Mouse (Mus musculus) limb, embryonic 13.5 days (tissue): ENCODE results near the gene Syn3. TPM values are rescaled to one million over a fixed set of nuclear protein-coding genes. Genes with fewer than 3 reads are reported as not detected.
A peak's percentile ranks its signal among the peaks of the same experiment; 100 is the strongest.

Source experiments
- ATAC-seq: fragments of 200-750 bp; cut with Nextera tagmentation; 2 replicates; pipeline ENCODE4 v1.8.0; 2017; ENCODE audit warnings: low read depth, moderate number of reproducible peaks, moderate TSS enrichment; ENCODE audit not compliant: low FRiP score
- H3K27ac ChIP-seq: fragments of 300-500 bp; sonication (generic); 2 replicates; pipeline ENCODE4 v1.5.1; 2015; ENCODE audit warnings: inconsistent platforms, mild to moderate bottlenecking, moderate library complexity
- H3K27me3 ChIP-seq: fragments of 300-500 bp; sonication (generic); 2 replicates; pipeline ENCODE4 v1.6.1; 2015; ENCODE audit warnings: mild to moderate bottlenecking, inconsistent platforms
- H3K36me3 ChIP-seq: fragments of 300-500 bp; sonication (generic); 2 replicates; pipeline ENCODE4 v1.6.1; 2015; ENCODE audit warnings: inconsistent platforms, mild to moderate bottlenecking, moderate library complexity
- H3K4me1 ChIP-seq: fragments of 300-500 bp; sonication (generic); 2 replicates; pipeline ENCODE4 v1.6.1; 2015; ENCODE audit warnings: inconsistent platforms
- H3K4me2 ChIP-seq: fragments of 300-500 bp; sonication (generic); replicated peaks from 2 replicates; pipeline ENCODE4 v1.6.1; 2015; ENCODE audit warnings: inconsistent platforms, mild to moderate bottlenecking, moderate library complexity
- H3K4me3 ChIP-seq: fragments of 300-500 bp; sonication (generic); 2 replicates; pipeline ENCODE4 v1.5.1; 2015; ENCODE audit warnings: moderate library complexity, mild to moderate bottlenecking, inconsistent platforms
- H3K9ac ChIP-seq: fragments of 300-500 bp; sonication (generic); 2 replicates; pipeline ENCODE4 v1.6.1; 2015; ENCODE audit warnings: mild to moderate bottlenecking, inconsistent platforms
- H3K9me3 ChIP-seq: fragments of 300-500 bp; sonication (generic); 2 replicates; pipeline ENCODE4 v1.6.1; 2016; ENCODE audit warnings: inconsistent platforms
- WGBS: fragments of 180-500 bp; shearing (Covaris S2); methylation state at CpG from one replicate; pipeline ENCODE4 v1.1.7; 2015; 5-methylcytosine and 5-hydroxymethylcytosine counted together
- polyA plus RNA-seq: library from polyadenylated mRNA; unstranded; fragments of >200 nt; fragmentation: Nextera tagmentation; extraction: Ambion mirVana; gene quantifications from 2 replicates; pipeline ENCODE4 v1.2.1, GENCODE M21; 2015

The Syn3 gene
- polyA plus RNA-seq, 1 experiment from 2014 or later: 3.1 TPM

GRCm38 (mm10) chr10:86397577-86398346 lies 100.9 kb downstream of the Syn3 start:
- peak; percentile 93 for ATAC-seq
- Histone ChIP-seq H3K4me2 (no peak overlapping the region), H3K36me3 (peaks cover 4% of the 10 kb centered on the region; the same call in 1 of the 2 replicates), H3K9ac (no peak overlapping the region), H3K27ac (0 out of 2 replicates have a peak overlapping the region, but pooled peaks have one; percentile 4), H3K4me1 (peaks cover 19% of the 10 kb centered on the region), H3K4me3 (no peak overlapping the region), H3K9me3 (peaks cover 6% of the 10 kb centered on the region; the same call in 1 of the 2 replicates), H3K27me3 (no peaks in the 10 kb centered on the region)
- 34% methylated on average over 4 of the region's 4 CpGs for WGBS

- Histone ChIP-seq H3K9ac (no peak overlapping the region), H3K4me3 (no peak overlapping the region), H3K4me2 (no peak overlapping the region), H3K9me3 (peaks cover 6% of the 10 kb centered on the region; the same call in 1 of the 2 replicates), H3K4me1 (peaks cover 16% of the 10 kb centered on the region), H3K36me3 (peaks cover 4% of the 10 kb centered on the region; the same call in 1 of the 2 replicates), H3K27ac (no peak overlapping the region), H3K27me3 (no peaks in the 10 kb centered on the region)
- WGBS: 82% methylated on average over 3 of the region's 3 CpGs
- no peak for ATAC-seq
These were observed 106.3 kb downstream of the Syn3 start for GRCm38 (mm10) chr10:86392399-86392798.

- Histone ChIP-seq H3K27ac (no peak overlapping the region), H3K4me2 (no peak overlapping the region), H3K4me3 (no peak overlapping the region), H3K4me1 (peaks cover 12% of the 10 kb centered on the region), H3K9me3 (peaks cover 6% of the 10 kb centered on the region; the same call in 1 of the 2 replicates), H3K9ac (no peak overlapping the region), H3K36me3 (peaks cover 4% of the 10 kb centered on the region; the same call in 1 of the 2 replicates), H3K27me3 (no peaks in the 10 kb centered on the region)
- no peak for ATAC-seq
- WGBS: 52% methylated on average over 2 of the region's 2 CpGs
These were observed 108.8 kb downstream of the Syn3 start for GRCm38 (mm10) chr10:86389913-86390312.

GRCm38 (mm10) chr10:86389357-86389756 lies 109.3 kb downstream of the Syn3 start:
- WGBS: 82% methylated on average over 3 of the region's 3 CpGs
- no peak for ATAC-seq
- no peaks in the 10 kb centered on the region for H3K27me3 ChIP-seq

DNA sequence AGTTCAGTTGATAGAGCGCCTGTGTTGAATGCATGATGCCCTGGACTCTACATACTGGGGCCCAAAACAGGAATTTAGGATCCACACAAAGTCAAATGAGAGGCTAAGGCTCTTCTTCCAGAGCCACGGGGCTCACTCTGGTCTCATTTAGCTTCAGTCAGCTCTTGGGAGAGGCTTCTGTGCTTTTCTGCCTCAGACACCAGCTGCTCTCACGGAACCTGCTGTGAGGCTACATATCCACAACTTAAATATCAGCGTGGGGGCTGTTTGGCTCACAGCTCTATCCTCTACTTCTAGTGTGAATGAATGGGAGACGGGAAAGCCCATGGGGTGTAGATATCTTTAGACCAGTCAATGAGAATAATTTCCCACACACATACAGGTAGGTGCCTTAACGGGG lies 109.9 kb downstream of the Syn3 start:
- no peak for ATAC-seq
- no peaks in the 10 kb centered on the region for H3K27me3 ChIP-seq
- peaks cover 12% of the 10 kb centered on the region for H3K4me1 ChIP-seq
- no peak overlapping the region for H3K4me3 ChIP-seq
- H3K36me3 ChIP-seq: no peaks in the 10 kb centered on the region
- 78% methylated on average over 6 of the region's 6 CpGs for WGBS
- H3K27ac ChIP-seq: no peak overlapping the region
- H3K9me3 ChIP-seq: no peaks in the 10 kb centered on the region
- no peak overlapping the region for H3K9ac ChIP-seq
- no peak overlapping the region for H3K4me2 ChIP-seq

More at GRCm38 (mm10) chr10:86389357-86389756, 109.3 kb downstream of the Syn3 start:
- Histone ChIP-seq H3K4me1 (peaks cover 12% of the 10 kb centered on the region), H3K36me3 (no peaks in the 10 kb centered on the region), H3K4me3 (no peak overlapping the region), H3K9me3 (peaks cover under 1% of the 10 kb centered on the region; the same call in 1 of the 2 replicates), H3K4me2 (no peak overlapping the region), H3K27ac (no peak overlapping the region), H3K9ac (no peak overlapping the region)

DNA sequence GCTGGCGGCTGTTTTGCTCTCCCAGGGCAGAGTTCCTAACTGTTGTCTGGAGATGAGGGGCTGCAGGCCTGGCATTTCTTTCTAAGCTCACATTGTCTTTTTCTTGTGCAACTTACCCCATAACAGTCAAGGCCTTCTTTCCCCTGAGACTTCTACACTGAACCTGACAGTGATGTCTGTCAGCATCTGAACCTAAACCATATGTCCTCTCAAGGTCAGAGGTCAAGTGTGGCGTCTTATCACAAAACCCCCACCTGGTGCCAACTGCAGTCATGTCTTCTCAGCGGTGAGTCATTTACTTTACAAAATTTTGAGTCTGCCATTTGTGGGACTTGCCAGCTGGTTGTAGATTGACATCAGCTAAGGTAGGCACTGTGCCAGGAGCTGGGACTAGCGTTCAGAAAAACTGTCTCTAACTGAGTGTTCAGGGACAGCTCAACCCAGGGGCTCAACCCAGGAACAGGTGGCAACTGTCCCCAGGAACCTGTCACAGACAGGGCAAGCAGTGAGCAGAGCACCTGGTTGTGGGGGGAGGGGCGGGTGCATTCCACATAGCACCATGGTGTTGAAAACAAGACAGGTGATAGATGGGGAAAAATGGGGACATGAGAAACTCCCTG lies 110.8 kb downstream of the Syn3 start:
- no peaks in the 10 kb centered on the region for H3K36me3 ChIP-seq
- no peak overlapping the region for H3K4me2 ChIP-seq
- H3K4me3 ChIP-seq: no peak overlapping the region
- WGBS: 59% methylated on average over 5 of the region's 5 CpGs
- no peak overlapping the region for H3K27ac ChIP-seq
- peaks cover 12% of the 10 kb centered on the region for H3K4me1 ChIP-seq
- no peaks in the 10 kb centered on the region for H3K27me3 ChIP-seq
- H3K9ac ChIP-seq: no peak overlapping the region
- H3K9me3 ChIP-seq: no peaks in the 10 kb centered on the region
- ATAC-seq: 0 out of 2 replicates have a peak, but pooled peaks have one; percentile 40

GRCm38 (mm10) chr10:86386232-86386631 lies 112.5 kb downstream of the Syn3 start:
- H3K4me3 ChIP-seq: no peak overlapping the region
- no peak overlapping the region for H3K4me2 ChIP-seq
- no peak overlapping the region for H3K27ac ChIP-seq
- no peaks in the 10 kb centered on the region for H3K27me3 ChIP-seq
- H3K36me3 ChIP-seq: no peaks in the 10 kb centered on the region
- H3K9ac ChIP-seq: no peak overlapping the region
- ATAC-seq: no peak
- no peaks in the 10 kb centered on the region for H3K9me3 ChIP-seq
- peaks cover 12% of the 10 kb centered on the region for H3K4me1 ChIP-seq
- WGBS: 75% methylated on average over 4 of the region's 4 CpGs

GRCm38 (mm10) chr10:86385656-86386055 lies 113.0 kb downstream of the Syn3 start:
- H3K9me3 ChIP-seq: no peaks in the 10 kb centered on the region
- H3K36me3 ChIP-seq: no peaks in the 10 kb centered on the region
- H3K4me2 ChIP-seq: no peak overlapping the region
- no peaks in the 10 kb centered on the region for H3K27me3 ChIP-seq
- H3K4me3 ChIP-seq: no peak overlapping the region
- H3K27ac ChIP-seq: no peak overlapping the region
- ATAC-seq: no peak
- H3K4me1 ChIP-seq: peaks cover 12% of the 10 kb centered on the region
- WGBS: 52% methylated on average over 4 of the region's 4 CpGs
- no peak overlapping the region for H3K9ac ChIP-seq

DNA sequence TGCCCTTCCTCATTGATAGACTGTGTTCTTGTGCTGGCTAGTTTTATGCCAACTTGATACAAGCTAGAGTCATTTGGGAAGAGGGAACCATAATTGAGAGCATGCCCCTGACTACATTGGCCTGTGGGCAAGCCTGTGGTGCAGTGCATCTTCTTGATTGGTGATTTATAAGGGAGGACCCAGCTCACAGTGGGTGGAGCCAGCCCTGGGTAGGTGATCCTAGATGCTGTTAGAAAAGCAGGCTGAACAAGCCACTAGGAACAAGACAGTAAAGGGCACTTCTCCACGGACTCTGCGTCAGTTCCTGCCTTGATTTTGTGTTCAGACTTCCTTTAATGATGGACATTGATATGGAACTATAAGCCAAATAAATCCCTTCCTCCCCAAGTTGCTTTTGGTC lies 114.0 kb downstream of the Syn3 start:
- no peak overlapping the region for H3K4me2 ChIP-seq
- no peak overlapping the region for H3K4me3 ChIP-seq
- no peak overlapping the region for H3K27ac ChIP-seq
- ATAC-seq: no peak
- H3K9me3 ChIP-seq: no peaks in the 10 kb centered on the region
- no peaks in the 10 kb centered on the region for H3K36me3 ChIP-seq
- peaks cover 9% of the 10 kb centered on the region for H3K4me1 ChIP-seq
- H3K9ac ChIP-seq: no peak overlapping the region
- WGBS: 88% methylated on average over 2 of the region's 2 CpGs
- no peaks in the 10 kb centered on the region for H3K27me3 ChIP-seq

DNA sequence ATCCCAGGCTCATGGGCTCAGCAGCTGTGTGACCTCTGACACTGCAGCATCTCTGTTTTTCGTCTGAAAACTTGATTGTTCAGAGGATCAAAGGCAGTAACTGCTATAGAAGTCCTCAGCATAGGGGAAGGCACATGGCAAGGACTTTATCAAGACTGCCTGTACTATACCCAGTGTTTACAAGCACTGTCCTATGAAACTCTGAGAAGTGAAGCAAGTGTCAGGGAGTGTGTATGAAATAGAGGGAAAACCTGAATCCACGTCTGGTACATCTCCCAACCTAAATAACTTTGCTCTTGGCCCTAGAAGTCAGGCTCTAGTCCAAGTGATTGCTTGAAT lies 116.8 kb downstream of the Syn3 start:
- Histone ChIP-seq H3K4me1 (no peaks in the 10 kb centered on the region; the same call in 1 of the 2 replicates), H3K4me2 (no peak overlapping the region), H3K36me3 (no peaks in the 10 kb centered on the region), H3K27ac (no peak overlapping the region), H3K9me3 (no peaks in the 10 kb centered on the region), H3K27me3 (no peaks in the 10 kb centered on the region), H3K9ac (no peak overlapping the region), H3K4me3 (no peak overlapping the region)
- 12% methylated on average over 2 of the region's 2 CpGs for WGBS
- ATAC-seq: no peak

- no peaks in the 10 kb centered on the region for H3K36me3 ChIP-seq
- no peak overlapping the region for H3K4me3 ChIP-seq
- no peak overlapping the region for H3K4me2 ChIP-seq
- WGBS: 45% methylated on average over 9 of the region's 9 CpGs
- ATAC-seq: no peak
- H3K9me3 ChIP-seq: no peaks in the 10 kb centered on the region
- no peaks in the 10 kb centered on the region for H3K27me3 ChIP-seq
- H3K27ac ChIP-seq: no peak overlapping the region
- no peak overlapping the region for H3K9ac ChIP-seq
- H3K4me1 ChIP-seq: peaks cover 4% of the 10 kb centered on the region; the same call in 1 of the 2 replicates
These were observed 117.4 kb downstream of the Syn3 start for GRCm38 (mm10) chr10:86381150-86381921.

DNA sequence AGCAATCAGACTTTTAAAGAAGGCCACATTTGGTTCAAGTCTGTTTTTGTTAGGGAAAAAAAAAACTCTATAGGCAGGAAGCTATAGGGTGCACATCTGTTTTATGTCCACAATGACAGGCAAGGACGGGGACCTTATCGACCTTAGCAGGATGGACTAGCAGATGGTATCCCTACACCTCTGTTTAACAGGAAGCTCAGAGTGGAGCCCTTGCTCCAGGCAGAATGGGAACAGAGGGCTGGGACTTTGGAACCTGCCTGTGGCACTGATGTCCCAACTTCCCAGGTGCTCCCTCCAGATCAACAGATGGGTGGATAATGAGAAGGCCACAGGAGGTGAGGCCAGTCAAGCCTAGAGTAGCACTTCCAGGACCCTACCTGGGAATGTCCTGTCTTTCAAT lies 118.1 kb downstream of the Syn3 start:
- Histone ChIP-seq H3K36me3 (no peaks in the 10 kb centered on the region), H3K4me3 (no peak overlapping the region), H3K9ac (no peak overlapping the region), H3K9me3 (no peaks in the 10 kb centered on the region), H3K27ac (no peak overlapping the region), H3K4me1 (peaks cover 10% of the 10 kb centered on the region; the same call in 1 of the 2 replicates), H3K27me3 (no peaks in the 10 kb centered on the region), H3K4me2 (no peak overlapping the region)
- ATAC-seq: no peak
- WGBS: 39% methylated on average over 2 of the region's 2 CpGs
